Mouse (Mus musculus): Measurements from ENCODE around the gene Hoxb1.

Gene Hoxb1

GRCm38 (mm10) chr11:96333241-96334001, 32.1 kb upstream of the Hoxb1 start:
- DNase-seq (ENCODE audit: low spot score in 2 of 2): no peak

GRCm38 (mm10) chr11:96334002-96334364, 31.6 kb upstream of the Hoxb1 start:
- DNase-seq (ENCODE audit: low spot score in 2 of 2): no peak

GRCm38 (mm10) chr11:96334998-96335397, 30.6 kb upstream of the Hoxb1 start:
- no peak for DNase-seq (ENCODE audit: low spot score in 2 of 2)

- no peak for DNase-seq (ENCODE audit: low spot score in 2 of 2)
Measured at GRCm38 (mm10) chr11:96336597-96336996, 29.0 kb upstream of the Hoxb1 start.

GRCm38 (mm10) chr11:96337026-96337425, 28.5 kb upstream of the Hoxb1 start:
- DNase-seq (ENCODE audit: low spot score in 2 of 2): no peak

DNA sequence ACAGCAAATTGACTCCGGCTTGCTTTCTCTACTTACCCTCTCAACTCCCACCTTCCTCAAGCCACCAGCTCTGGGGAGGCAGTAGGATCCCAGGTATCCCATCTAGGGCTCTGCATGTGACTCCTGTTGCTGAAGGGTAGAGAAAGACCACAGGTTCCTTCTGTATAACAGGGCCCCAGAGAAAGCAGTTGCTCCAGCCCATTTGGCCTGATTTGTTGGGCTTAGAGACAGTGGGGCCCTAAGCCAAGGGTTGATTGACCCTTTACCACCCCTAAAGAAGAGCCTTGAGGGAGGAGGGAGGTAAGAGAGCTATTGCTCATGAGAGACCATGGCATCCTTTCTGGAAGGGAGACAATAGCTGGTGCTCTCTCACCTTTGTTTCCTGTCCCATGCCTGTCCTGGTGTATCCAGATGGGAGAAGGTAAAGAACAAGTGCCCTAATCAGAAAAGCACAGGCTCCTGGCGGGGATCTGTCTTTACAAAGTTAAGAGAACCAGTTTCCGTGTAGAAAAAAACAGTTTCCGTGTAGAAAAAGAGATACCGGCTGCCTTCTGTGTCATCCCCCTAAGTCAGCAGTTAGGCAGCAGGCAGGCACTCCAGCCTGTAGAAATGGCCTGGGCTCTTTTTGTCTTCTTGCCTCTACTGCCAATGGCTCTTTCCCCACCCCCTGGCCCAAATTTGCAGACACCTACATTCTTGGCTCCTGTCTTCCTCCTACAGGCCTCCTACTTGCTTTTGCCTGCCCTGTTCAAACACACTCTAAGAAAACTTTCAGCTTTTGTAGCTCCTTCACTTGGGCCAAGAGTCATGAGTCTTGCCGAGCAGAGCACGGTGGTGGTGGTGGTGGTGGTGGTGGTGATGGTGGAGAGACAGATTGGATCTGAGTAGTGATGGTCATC, 26.3 kb upstream of the Hoxb1 start:
- no peak for DNase-seq (ENCODE audit: low spot score in 2 of 2)

GRCm38 (mm10) chr11:96340698-96341365, 24.7 kb upstream of the Hoxb1 start:
- no peak for DNase-seq (ENCODE audit: low spot score in 2 of 2)

- DNase-seq (ENCODE audit: low spot score in 2 of 2): no peak
Measured at GRCm38 (mm10) chr11:96341701-96342575, 23.6 kb upstream of the Hoxb1 start.

- no peak for DNase-seq (ENCODE audit: low spot score in 2 of 2)
Measured at GRCm38 (mm10) chr11:96342576-96342930, 23.0 kb upstream of the Hoxb1 start.

DNA sequence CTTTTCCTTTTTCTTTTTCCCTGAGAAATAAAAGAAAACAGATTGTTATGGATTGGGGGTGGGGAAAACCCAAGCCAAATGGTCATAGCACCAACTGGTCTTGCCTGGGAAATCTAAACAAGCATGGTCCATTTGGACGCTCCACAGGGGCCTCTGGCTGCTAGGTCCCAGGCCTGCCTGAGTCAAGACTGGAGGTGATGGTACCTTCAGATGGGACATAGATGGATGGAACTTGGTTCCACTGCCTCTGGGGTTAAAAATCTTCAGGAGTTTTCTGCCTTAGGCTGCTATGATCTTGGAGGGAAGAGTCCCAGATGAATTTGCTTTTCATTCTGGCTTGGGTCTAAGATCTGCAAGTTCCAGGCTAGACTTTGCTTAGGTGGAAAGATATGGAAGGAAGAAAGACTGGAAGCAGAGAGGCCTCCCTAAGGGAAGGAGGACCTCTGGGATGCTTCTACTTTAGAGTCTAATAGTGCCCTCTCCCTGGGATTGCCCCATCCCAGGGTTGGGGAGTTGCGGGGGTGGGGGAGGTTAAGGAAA, 22.3 kb upstream of the Hoxb1 start:
- no peak for DNase-seq (ENCODE audit: low spot score in 2 of 2)

GRCm38 (mm10) chr11:96344061-96344877, 21.3 kb upstream of the Hoxb1 start:
- DNase-seq (ENCODE audit: low spot score in 2 of 2): no peak

DNA sequence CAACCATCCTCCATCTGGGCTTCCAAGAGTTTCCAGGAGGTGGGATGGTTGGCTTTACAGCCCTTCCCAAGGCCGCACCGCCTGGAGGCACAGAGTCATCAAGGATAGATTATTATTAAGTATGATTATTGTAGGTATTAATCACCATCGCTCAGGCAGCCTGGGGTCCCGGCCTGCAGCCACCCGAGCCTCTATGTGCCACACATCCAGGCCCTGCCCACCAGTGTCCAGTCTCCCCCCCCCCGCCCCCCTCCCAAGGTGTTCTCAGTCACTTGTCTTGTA, 20.7 kb upstream of the Hoxb1 start:
- DNase-seq (ENCODE audit: low spot score in 2 of 2): no peak

GRCm38 (mm10) chr11:96345220-96345892, 20.2 kb upstream of the Hoxb1 start:
- DNase-seq (ENCODE audit: low spot score in 2 of 2): no peak

GRCm38 (mm10) chr11:96345893-96346806, 19.4 kb upstream of the Hoxb1 start:
- DNase-seq (ENCODE audit: low spot score in 2 of 2): no peak

- DNase-seq (ENCODE audit: low spot score in 2 of 2): no peak
Measured at GRCm38 (mm10) chr11:96346916-96347520, 18.5 kb upstream of the Hoxb1 start.

- no peak for DNase-seq (ENCODE audit: low spot score in 2 of 2)
Measured at GRCm38 (mm10) chr11:96347717-96348116, 17.8 kb upstream of the Hoxb1 start.

- no peak for DNase-seq (ENCODE audit: low spot score in 2 of 2)
Measured at GRCm38 (mm10) chr11:96348141-96348928, 17.2 kb upstream of the Hoxb1 start.

- no peak for DNase-seq (ENCODE audit: low spot score in 2 of 2)
Measured at GRCm38 (mm10) chr11:96348988-96349387, 16.6 kb upstream of the Hoxb1 start.
